Mouse (Mus musculus): ENCODE results near the gene Nnat. TPM values are rescaled to one million over a fixed set of nuclear protein-coding genes. Genes with fewer than 3 reads are reported as not detected.

Nnat gene
- total and polyA plus RNA-seq, 2 experiments from 2014 or later: 13.1 to 27.9 TPM

DNA sequence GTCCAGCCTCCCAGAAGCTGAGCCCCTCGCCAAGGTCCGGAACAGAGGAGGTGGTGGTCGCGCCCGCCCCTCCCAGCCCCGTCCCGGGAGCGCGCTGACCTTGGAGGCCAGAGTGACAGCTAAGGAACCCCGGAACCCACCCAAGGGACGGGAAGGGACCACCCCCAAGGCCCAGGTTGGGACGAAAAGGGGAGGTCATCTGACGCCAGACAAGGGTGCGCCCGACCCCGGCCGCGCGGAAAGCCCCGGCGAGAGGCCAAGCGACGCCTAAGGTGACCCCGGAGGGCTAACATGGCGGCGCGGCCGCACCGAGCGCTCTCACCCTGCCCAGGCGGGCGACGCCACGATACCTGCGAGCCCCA lies 6.0 kb downstream of the Nnat start:
- ATAC-seq (ENCODE audit: insufficient read depth, low read depth) (peak; percentile 36), DNase-seq (ENCODE audit: low spot score) (no peak)
- Histone ChIP-seq H3K4me1 (ENCODE audit: control insufficient read depth, insufficient read depth) (peaks cover 20% of the 10 kb centered on the region), H3K4me2 (ENCODE audit: low read depth, low read length) (peak overlapping the region; percentile 66), H3K27ac (ENCODE audit: low read depth) (peak overlapping the region; percentile 91), H3K4me3 (ENCODE audit: low read depth, low read length) (peak overlapping the region; percentile 92), H3K27me3 (ENCODE audit: control insufficient read depth, insufficient read depth, low read length) (no peaks in the 10 kb centered on the region), H3K36me3 (replicated peaks; ENCODE audit: control insufficient read depth, insufficient read depth, low read length) (peaks cover 4% of the 10 kb centered on the region; the same call in 1 of the 2 replicates), H3K9ac (replicated peaks; ENCODE audit: low read depth, low read length) (peak overlapping the region; percentile 96), H3K9me3 (replicated peaks; ENCODE audit: control insufficient read depth, low read length) (no peaks in the 10 kb centered on the region)
- TF ChIP-seq CTCF (IDR thresholded peaks at IDR 0.05; ENCODE audit: low read depth) (no peak), EP300 (IDR thresholded peaks at IDR 0.05; ENCODE audit: low read depth) (no peak)
- WGBS: under 1% methylated on average over 31 of the region's 35 CpGs

DNA sequence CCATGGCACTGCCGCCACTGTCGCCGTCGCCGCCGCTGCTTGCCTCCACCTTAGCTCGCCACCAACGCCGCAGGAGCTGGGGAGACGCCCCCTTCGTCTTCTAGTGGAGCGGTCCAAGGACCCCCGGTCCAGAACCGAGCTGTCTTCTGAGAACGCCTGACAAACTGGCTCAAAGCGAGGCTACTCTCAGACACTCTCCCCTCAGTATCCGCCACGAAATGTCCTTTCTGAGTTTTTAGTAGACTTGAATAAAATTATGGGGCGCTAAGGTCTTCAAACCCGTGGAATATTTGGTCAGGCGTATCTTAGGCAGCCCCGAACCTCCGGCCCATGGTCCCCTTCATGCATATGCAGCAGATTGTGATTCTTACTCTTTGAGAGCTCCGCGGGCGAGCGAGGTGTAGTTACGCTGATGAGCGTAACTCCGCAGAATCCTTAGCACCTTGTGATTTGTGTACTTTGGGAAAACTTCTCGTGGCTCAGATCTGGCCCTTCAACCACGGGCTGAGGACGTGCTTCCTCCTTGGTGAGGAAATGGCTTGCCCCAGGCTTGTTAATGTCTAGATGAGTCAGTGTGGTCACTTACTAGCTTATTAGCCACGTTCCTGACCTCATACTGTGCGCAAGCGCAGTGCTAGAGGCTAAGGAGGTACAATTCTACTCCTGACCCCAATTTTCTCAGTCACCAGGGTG lies 6.5 kb downstream of the Nnat start:
- H3K4me1 ChIP-seq (ENCODE audit: control insufficient read depth, insufficient read depth): peaks cover 20% of the 10 kb centered on the region
- peak; percentile 98 for TF ChIP-seq EP300 (IDR thresholded peaks at IDR 0.05; ENCODE audit: low read depth)
- no peak for TF ChIP-seq CTCF (IDR thresholded peaks at IDR 0.05; ENCODE audit: low read depth)
- no peaks in the 10 kb centered on the region for H3K27me3 ChIP-seq (ENCODE audit: control insufficient read depth, insufficient read depth, low read length)
- ATAC-seq (ENCODE audit: insufficient read depth, low read depth): peak; percentile 81
- 0 out of 2 replicates have a peak, but pooled peaks cover under 1% of the 10 kb centered on the region for H3K36me3 ChIP-seq (replicated peaks; ENCODE audit: control insufficient read depth, insufficient read depth, low read length)
- DNase-seq (ENCODE audit: low spot score): peak; percentile 83
- peak overlapping the region; percentile 91 for H3K27ac ChIP-seq (ENCODE audit: low read depth)
- peak overlapping the region; percentile 66 for H3K4me2 ChIP-seq (ENCODE audit: low read depth, low read length)
- peak overlapping the region; percentile 92 for H3K4me3 ChIP-seq (ENCODE audit: low read depth, low read length)
- under 1% methylated on average over 36 of the region's 36 CpGs for WGBS
- H3K9me3 ChIP-seq (replicated peaks; ENCODE audit: control insufficient read depth, low read length): no peaks in the 10 kb centered on the region
- H3K9ac ChIP-seq (replicated peaks; ENCODE audit: low read depth, low read length): peak overlapping the region; percentile 96

DNA sequence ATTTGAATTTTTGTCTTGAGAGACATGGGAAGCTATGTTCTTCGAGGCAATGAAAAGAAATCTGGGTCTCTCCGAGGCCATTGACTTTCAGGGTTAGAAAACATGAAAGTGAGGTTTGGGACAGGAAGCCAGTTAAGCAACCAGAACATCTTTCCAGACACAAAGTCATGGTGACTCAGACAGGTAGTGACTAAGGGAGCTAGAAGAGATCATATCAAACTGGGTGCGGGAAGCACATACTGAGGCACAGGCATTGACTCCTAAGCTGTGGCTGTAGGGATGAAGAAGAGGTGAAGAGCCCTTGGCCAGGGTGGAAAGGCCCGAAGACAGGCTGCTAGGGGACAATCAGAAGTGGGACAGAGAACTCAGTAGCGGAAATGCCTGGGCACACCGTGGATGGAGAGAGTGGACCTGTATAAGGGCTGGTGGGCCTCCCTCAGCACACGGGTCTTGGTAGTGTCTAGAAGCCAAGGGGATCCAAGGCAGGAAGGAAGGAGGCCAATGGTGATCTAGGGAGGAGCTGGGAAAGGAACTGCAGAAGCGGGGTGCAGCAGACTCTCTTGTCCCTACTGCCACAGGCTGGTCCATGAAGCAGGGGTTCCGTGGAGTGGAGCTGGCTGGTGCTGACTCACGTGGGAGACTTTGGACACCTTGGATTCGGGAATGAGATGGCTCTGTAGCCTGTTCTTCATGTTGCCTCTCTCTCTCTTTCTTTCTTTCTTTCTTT lies 7.5 kb downstream of the Nnat start:
- WGBS: 77% methylated on average over 11 of the region's 11 CpGs
- Histone ChIP-seq H3K4me1 (ENCODE audit: control insufficient read depth, insufficient read depth) (peaks cover 20% of the 10 kb centered on the region), H3K9ac (replicated peaks; ENCODE audit: low read depth, low read length) (peak overlapping the region; percentile 96), H3K4me2 (ENCODE audit: low read depth, low read length) (peak overlapping the region; percentile 66), H3K36me3 (replicated peaks; ENCODE audit: control insufficient read depth, insufficient read depth, low read length) (no peaks in the 10 kb centered on the region), H3K27me3 (ENCODE audit: control insufficient read depth, insufficient read depth, low read length) (no peaks in the 10 kb centered on the region), H3K4me3 (ENCODE audit: low read depth, low read length) (no peak overlapping the region), H3K27ac (ENCODE audit: low read depth) (peak overlapping the region; percentile 91; the same call in 1 of the 2 replicates), H3K9me3 (replicated peaks; ENCODE audit: control insufficient read depth, low read length) (no peaks in the 10 kb centered on the region)
- no peak for ATAC-seq (ENCODE audit: insufficient read depth, low read depth)
- TF ChIP-seq EP300 (IDR thresholded peaks at IDR 0.05; ENCODE audit: low read depth) (no peak), CTCF (IDR thresholded peaks at IDR 0.05; ENCODE audit: low read depth) (no peak)
- no peak for DNase-seq (ENCODE audit: low spot score)

DNA sequence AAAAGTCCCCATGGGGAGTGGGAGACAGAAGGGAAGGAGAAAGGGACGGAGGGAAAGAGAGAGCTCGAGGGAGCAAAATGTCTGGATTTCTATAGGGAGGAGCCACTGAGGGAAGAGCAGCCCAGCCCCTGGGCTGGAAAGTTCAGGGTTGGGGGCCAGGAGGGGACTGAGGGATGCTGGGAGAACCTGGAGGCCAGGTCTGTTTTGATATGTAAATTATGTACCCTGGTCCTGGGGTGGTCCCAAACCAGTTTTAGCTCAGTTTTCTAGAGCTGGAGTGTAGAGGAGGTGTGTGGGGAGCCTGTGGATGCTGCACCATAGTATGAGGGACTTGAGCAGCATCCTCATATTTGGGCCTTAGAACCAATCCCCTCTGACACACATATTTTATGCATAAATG lies 9.0 kb downstream of the Nnat start:
- H3K27me3 ChIP-seq (ENCODE audit: control insufficient read depth, insufficient read depth, low read length): no peaks in the 10 kb centered on the region
- H3K36me3 ChIP-seq (replicated peaks; ENCODE audit: control insufficient read depth, insufficient read depth, low read length): no peaks in the 10 kb centered on the region
- peaks cover 20% of the 10 kb centered on the region for H3K4me1 ChIP-seq (ENCODE audit: control insufficient read depth, insufficient read depth)

DNA sequence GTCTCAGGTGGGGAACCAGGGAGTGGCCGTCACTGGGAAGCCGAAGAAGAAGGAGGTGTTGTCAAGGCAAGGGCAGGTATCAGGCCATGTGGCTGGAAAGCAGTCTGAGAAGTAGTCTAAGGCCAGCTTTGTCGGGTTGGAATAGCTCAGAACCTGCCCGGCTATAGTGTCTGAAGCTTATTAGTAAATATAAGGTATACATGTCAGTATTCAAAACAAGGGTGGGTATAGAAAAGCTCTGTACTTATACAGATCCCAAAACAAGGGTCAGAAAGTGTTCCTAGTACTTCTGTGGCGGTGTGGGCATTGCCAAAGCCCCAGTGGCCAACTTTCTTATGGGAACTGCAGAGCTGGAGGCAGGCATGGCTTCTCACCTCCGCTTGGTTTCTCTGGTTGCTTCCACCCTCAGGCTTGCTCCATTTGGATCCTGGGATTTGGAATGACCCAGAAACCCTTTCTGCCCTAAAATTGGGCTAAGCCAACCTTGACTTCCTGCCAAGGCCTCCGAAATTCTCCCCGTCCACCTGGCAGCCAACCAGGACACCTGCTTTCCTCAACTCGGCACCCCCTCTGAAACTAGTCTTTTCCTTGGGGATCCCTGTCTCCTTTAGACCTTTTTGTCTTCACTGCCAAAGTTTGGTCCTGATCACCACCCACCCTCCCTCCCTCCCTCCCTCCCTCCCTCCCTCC lies 10.1 kb downstream of the Nnat start:
- Histone ChIP-seq H3K27me3 (ENCODE audit: control insufficient read depth, insufficient read depth, low read length) (no peaks in the 10 kb centered on the region), H3K4me3 (ENCODE audit: low read depth, low read length) (no peak overlapping the region), H3K9ac (replicated peaks; ENCODE audit: low read depth, low read length) (no peak overlapping the region), H3K9me3 (replicated peaks; ENCODE audit: control insufficient read depth, low read length) (no peaks in the 10 kb centered on the region), H3K36me3 (replicated peaks; ENCODE audit: control insufficient read depth, insufficient read depth, low read length) (no peaks in the 10 kb centered on the region), H3K4me2 (ENCODE audit: low read depth, low read length) (no peak overlapping the region), H3K4me1 (ENCODE audit: control insufficient read depth, insufficient read depth) (peaks cover 10% of the 10 kb centered on the region), H3K27ac (ENCODE audit: low read depth) (no peak overlapping the region)
- DNase-seq (ENCODE audit: low spot score) (no peak), ATAC-seq (ENCODE audit: insufficient read depth, low read depth) (no peak)
- no peak for TF ChIP-seq CTCF (IDR thresholded peaks at IDR 0.05; ENCODE audit: low read depth)
- no peak for TF ChIP-seq EP300 (IDR thresholded peaks at IDR 0.05; ENCODE audit: low read depth)
- WGBS: 63% methylated on average over 9 of the region's 9 CpGs

More for the DNA sequence above, 9.0 kb downstream of the Nnat start:
- H3K27ac ChIP-seq (ENCODE audit: low read depth): no peak overlapping the region
- WGBS: 21% methylated on average over 2 of the region's 2 CpGs
- no peak overlapping the region for H3K9ac ChIP-seq (replicated peaks; ENCODE audit: low read depth, low read length)
- no peak for TF ChIP-seq EP300 (IDR thresholded peaks at IDR 0.05; ENCODE audit: low read depth)
- no peak for TF ChIP-seq CTCF (IDR thresholded peaks at IDR 0.05; ENCODE audit: low read depth)
- no peaks in the 10 kb centered on the region for H3K9me3 ChIP-seq (replicated peaks; ENCODE audit: control insufficient read depth, low read length)
- ATAC-seq (ENCODE audit: insufficient read depth, low read depth): no peak
- no peak overlapping the region for H3K4me2 ChIP-seq (ENCODE audit: low read depth, low read length)
- DNase-seq (ENCODE audit: low spot score): no peak
- H3K4me3 ChIP-seq (ENCODE audit: low read depth, low read length): no peak overlapping the region
